Mouse (Mus musculus) megakaryocyte, embryonic 14.5 days (primary cell): Measurements from ENCODE around the gene Ppp2r3c.
"Not testable (repeated sequence)": the region's sequence is repeated elsewhere in the genome, so short reads cannot be mapped to it uniquely, and the experiment has no call there.

Experiments
- FLI1 ChIP-seq: IDR thresholded peaks from 2 replicates; pipeline ENCODE4 v1.6.1; 2012; ENCODE audit warnings: low read length, inconsistent platforms, mixed read lengths
- GATA1 ChIP-seq: IDR thresholded peaks from 3 replicates; pipeline ENCODE4 v1.6.1; 2012; ENCODE audit warnings: mixed read lengths, low read length, inconsistent platforms, borderline replicate concordance

GRCm38 (mm10) chr12:55338490-55338889, 35.7 kb upstream of the Ppp2r3c start:
- TF ChIP-seq GATA1, FLI1: not testable (repeated sequence)
